Mouse (Mus musculus) cerebellum, postnatal 14 days (tissue): Measurements from ENCODE around the gene Gid4.

Experiments
- DNase-seq, 2 experiments: peaks; one replicate each; pipeline ENCODE4 v3.0.0; 2021; ENCODE audit warnings: mixed read lengths in 2 of 2

Gene Gid4

GRCm38 (mm10) chr11:60416963-60417716 lies at the start of gene Gid4:
Gene Gid4 (plus strand): TSS chr11:60417145.
- peak; percentile 99 for DNase-seq

GRCm38 (mm10) chr11:60367256-60367655 lies 49.7 kb upstream of the Gid4 start:
- no peak for DNase-seq

- no peak for DNase-seq
Measured at GRCm38 (mm10) chr11:60368909-60369308, 48.0 kb upstream of the Gid4 start.

GRCm38 (mm10) chr11:60369448-60369847 lies 47.5 kb upstream of the Gid4 start:
- DNase-seq: peak; percentile 64 to 76

GRCm38 (mm10) chr11:60370431-60370830 lies 46.5 kb upstream of the Gid4 start:
- peak in 1 of 2 experiments; percentile 45 for DNase-seq

- DNase-seq: no peak
Measured at GRCm38 (mm10) chr11:60374481-60374880, 42.5 kb upstream of the Gid4 start.

- DNase-seq: no peak
Measured at GRCm38 (mm10) chr11:60383518-60383917, 33.4 kb upstream of the Gid4 start.

GRCm38 (mm10) chr11:60384762-60385421 lies 32.1 kb upstream of the Gid4 start:
- DNase-seq: peak; percentile 51 to 69

- peak in 1 of 2 experiments; percentile 53 for DNase-seq
Measured at GRCm38 (mm10) chr11:60385946-60386345, 31.0 kb upstream of the Gid4 start.

- no peak for DNase-seq
Measured at GRCm38 (mm10) chr11:60387944-60388343, 29.0 kb upstream of the Gid4 start.

- no peak for DNase-seq
Measured at GRCm38 (mm10) chr11:60391346-60391745, 25.6 kb upstream of the Gid4 start.

GRCm38 (mm10) chr11:60396546-60396945 lies 20.4 kb upstream of the Gid4 start:
- peak; percentile 58 to 68 for DNase-seq

GRCm38 (mm10) chr11:60397172-60397571 lies 19.8 kb upstream of the Gid4 start:
- DNase-seq: peak; percentile 36 to 53

- no peak for DNase-seq
Measured at GRCm38 (mm10) chr11:60406606-60407005, 10.3 kb upstream of the Gid4 start.

- peak; percentile 90 to 91 for DNase-seq
Measured at GRCm38 (mm10) chr11:60412173-60412572, 4.8 kb upstream of the Gid4 start.

- DNase-seq: no peak
Measured at GRCm38 (mm10) chr11:60412921-60413320, 4.0 kb upstream of the Gid4 start.

GRCm38 (mm10) chr11:60416590-60416962 lies 369 bp upstream of the Gid4 start:
- DNase-seq: no peak

GRCm38 (mm10) chr11:60417717-60418472 lies 950 bp downstream of the Gid4 start, which contains the start of gene Atpaf2:
Gene Atpaf2 (minus strand): TSS chr11:60418457.
- no peak for DNase-seq

- DNase-seq: peak; percentile 12 to 16
Measured at GRCm38 (mm10) chr11:60418473-60418803, 1.5 kb downstream of the Gid4 start.

- DNase-seq: peak; percentile 20 to 23
Measured at GRCm38 (mm10) chr11:60422046-60422668, 5.2 kb downstream of the Gid4 start.

GRCm38 (mm10) chr11:60423006-60423405 lies 6.1 kb downstream of the Gid4 start:
- no peak for DNase-seq

GRCm38 (mm10) chr11:60426417-60426816 lies 9.5 kb downstream of the Gid4 start:
- DNase-seq: no peak

- DNase-seq: no peak
Measured at GRCm38 (mm10) chr11:60427628-60428027, 10.7 kb downstream of the Gid4 start.
